Comparison of ENCODE assay signal across 10 mouse cellular contexts in the genomic region with DNA sequence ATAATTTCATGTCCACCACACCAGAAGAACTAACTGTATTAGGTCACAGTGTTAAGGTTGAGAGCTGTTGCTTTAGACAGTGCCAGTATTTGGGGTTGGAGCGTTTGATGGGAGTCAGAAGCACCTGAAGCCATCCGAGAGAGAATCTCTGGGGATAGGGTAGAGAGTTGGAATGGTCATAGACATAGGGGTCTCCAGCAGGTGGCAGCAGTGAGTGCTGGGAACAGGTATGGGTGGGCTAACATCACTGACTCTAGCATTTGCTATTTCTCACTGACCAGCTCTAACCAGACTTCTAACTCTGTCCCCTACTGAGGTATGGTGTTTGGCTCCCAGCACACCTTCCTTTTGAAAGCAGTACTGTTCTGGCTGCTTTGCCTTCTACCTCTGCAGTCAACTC.
DNase-seq lines count a peak whose midpoint lies in the region; ATAC-seq and TF ChIP-seq lines count a peak whose summit lies in the region.
"Had no signal": no experiment of that assay in that cellular context is flagged by ENCODE, and none has a peak within 500 bp of the region (broad histone marks: within the 10 kb centered on the region; RNA-seq: fewer than 3 reads in every experiment).

No protein-coding gene starts in this region.

- no peaks in the 10 kb centered on the region for H3K27me3 ChIP-seq in liver, embryonic 11.5 days (replicated peaks; ENCODE audit: control insufficient read depth, insufficient read depth, low read length)
- H3K27me3 ChIP-seq in liver, embryonic 14.5 days (ENCODE audit: control insufficient read depth, insufficient read depth, low read length), result no peaks in the 10 kb centered on the region
- H3K27me3 ChIP-seq: embryonic facial prominence, embryonic 13.5 days; liver, embryonic 13.5 days had no signal

- H3K4me2 ChIP-seq in liver, embryonic 11.5 days, result no peak overlapping the region
- no peak overlapping the region for H3K4me2 ChIP-seq in liver, embryonic 14.5 days (ENCODE audit: low read depth)
- H3K4me2 ChIP-seq: embryonic facial prominence, embryonic 13.5 days; liver, embryonic 13.5 days had no signal

- DNase-seq in CD4-positive, CD25-positive, alpha-beta regulatory T cell, adult 2 months (ENCODE audit: low read depth, low spot score), result peak; percentile 53
- DNase-seq in liver, result peak; percentile 26
- no peak for DNase-seq in liver, embryonic 11.5 days (ENCODE audit: low spot score)
- peak; percentile 51 for DNase-seq in cerebellum, adult 9-10 months
- DNase-seq in liver, embryonic 14.5 days (ENCODE audit: low read depth in 3 of 3, low spot score in 3 of 3), result no peak
- no peak for DNase-seq in layer of hippocampus, adult 8-10 months (ENCODE audit: low spot score in 2 of 2)
- no peak for DNase-seq in layer of hippocampus, adult 9-10 months (ENCODE audit: low spot score)
- DNase-seq: liver, embryonic 13.5 days had no signal

- no peaks in the 10 kb centered on the region for H3K36me3 ChIP-seq in liver, embryonic 11.5 days (ENCODE audit: control insufficient read depth, insufficient read depth, low read length)
- no peaks in the 10 kb centered on the region for H3K36me3 ChIP-seq in liver, embryonic 14.5 days (replicated peaks; ENCODE audit: control insufficient read depth, insufficient read depth, low read depth)
- H3K36me3 ChIP-seq: embryonic facial prominence, embryonic 13.5 days; liver, embryonic 13.5 days had no signal

- no peaks in the 10 kb centered on the region for H3K9me3 ChIP-seq in liver, embryonic 11.5 days (ENCODE audit: control insufficient read depth, low read length)
- H3K9me3 ChIP-seq in liver, embryonic 14.5 days (ENCODE audit: control insufficient read depth, low read length), result no peaks in the 10 kb centered on the region
- H3K9me3 ChIP-seq: embryonic facial prominence, embryonic 13.5 days; liver, embryonic 13.5 days had no signal

- ATAC-seq in CD4-positive, CD25-positive, alpha-beta regulatory T cell, adult 4 months, result no peak
- ATAC-seq in liver, embryonic 11.5 days (replicated peaks; ENCODE audit: low FRiP score), result no peak
- no peak for ATAC-seq in liver, embryonic 14.5 days (ENCODE audit: insufficient read depth)

- peak; percentile 60 for TF ChIP-seq CTCF in liver, embryonic 14.5 days (IDR thresholded peaks at IDR 0.05; ENCODE audit: low read depth)

- H3K9ac ChIP-seq in liver, embryonic 11.5 days (ENCODE audit: low read depth, low read length), result no peak overlapping the region
- no peak overlapping the region for H3K9ac ChIP-seq in liver, embryonic 14.5 days (replicated peaks)
- H3K9ac ChIP-seq: embryonic facial prominence, embryonic 13.5 days; liver, embryonic 13.5 days had no signal

- TF ChIP-seq EP300 in liver, embryonic 14.5 days (IDR thresholded peaks at IDR 0.05; ENCODE audit: low read depth), result no peak

- no peaks in the 10 kb centered on the region for H3K4me1 ChIP-seq in liver, embryonic 11.5 days (replicated peaks; ENCODE audit: control insufficient read depth, insufficient read depth, low read length)
- peaks cover 0 to 3% of the 10 kb centered on the region in 2 experiments; a peak in 1 of 4 replicates for H3K4me1 ChIP-seq in liver, embryonic 14.5 days (replicated peaks; ENCODE audit: control insufficient read depth in 2 of 2, insufficient read depth in 2 of 2, low read length in 1 of 2)
- H3K4me1 ChIP-seq: liver, embryonic 13.5 days had no signal

- no peak overlapping the region for H3K4me3 ChIP-seq in liver, embryonic 11.5 days (ENCODE audit: low read depth, low read length)
- H3K4me3 ChIP-seq in liver, embryonic 14.5 days (ENCODE audit: insufficient read depth in 1 of 2, low read depth in 2 of 2, low read length in 2 of 2), result no peak overlapping the region
- H3K4me3 ChIP-seq: embryonic facial prominence, embryonic 13.5 days; liver, embryonic 13.5 days had no signal

- 49% methylated on average over 2 of the region's 2 CpGs for WGBS in liver, embryonic 11.5 days
- WGBS in liver, embryonic 14.5 days (ENCODE audit: insufficient replicate concordance), result 48% methylated on average over 2 of the region's 2 CpGs

- H3K27ac ChIP-seq in liver, embryonic 11.5 days (ENCODE audit: low read depth, low read length), result no peak overlapping the region
- no peak overlapping the region for H3K27ac ChIP-seq in liver, embryonic 14.5 days
- H3K27ac ChIP-seq: embryonic facial prominence, embryonic 13.5 days; liver, embryonic 13.5 days had no signal

Comparison
In these comparisons a context has a peak if more than half of its experiments do, and no peak if none do; other contexts are left out.
1. DNase-seq: peak in CD4-positive, CD25-positive, alpha-beta regulatory T cell, adult 2 months (single experiment), liver (single experiment) and cerebellum, adult 9-10 months (single experiment); none in liver, embryonic 11.5 days (single experiment), liver, embryonic 14.5 days (0 of 3), layer of hippocampus, adult 8-10 months (0 of 2) and layer of hippocampus, adult 9-10 months (single experiment).